Mouse (Mus musculus) thymus, adult 2 months (tissue): ENCODE data around the gene Glb1l.

Experiments
- CTCF ChIP-seq: fragments of 200-500 bp; IDR thresholded peaks from 2 replicates; pipeline ENCODE4 v1.5.1; 2012; ENCODE audit warnings: mild to moderate bottlenecking, control low read depth, low read length, moderate library complexity, borderline replicate concordance; ENCODE audit not compliant: control insufficient read depth, poor library complexity, insufficient read depth; ENCODE audit errors: extremely low read depth
- POLR2A ChIP-seq: fragments of 200-500 bp; IDR thresholded peaks from 2 replicates; pipeline ENCODE4 v1.6.1; 2012; ENCODE audit warnings: mild to moderate bottlenecking, low read length, control low read depth, moderate library complexity; ENCODE audit not compliant: control insufficient read depth, poor library complexity, insufficient read depth; ENCODE audit errors: extremely low read depth

- no peak for TF ChIP-seq CTCF
- TF ChIP-seq POLR2A = no peak
These were observed 8.9 kb upstream of the Glb1l start, which contains the start of gene Tuba4a for GRCm38 (mm10) chr1:75219531-75219930.
